In the genomic region with DNA sequence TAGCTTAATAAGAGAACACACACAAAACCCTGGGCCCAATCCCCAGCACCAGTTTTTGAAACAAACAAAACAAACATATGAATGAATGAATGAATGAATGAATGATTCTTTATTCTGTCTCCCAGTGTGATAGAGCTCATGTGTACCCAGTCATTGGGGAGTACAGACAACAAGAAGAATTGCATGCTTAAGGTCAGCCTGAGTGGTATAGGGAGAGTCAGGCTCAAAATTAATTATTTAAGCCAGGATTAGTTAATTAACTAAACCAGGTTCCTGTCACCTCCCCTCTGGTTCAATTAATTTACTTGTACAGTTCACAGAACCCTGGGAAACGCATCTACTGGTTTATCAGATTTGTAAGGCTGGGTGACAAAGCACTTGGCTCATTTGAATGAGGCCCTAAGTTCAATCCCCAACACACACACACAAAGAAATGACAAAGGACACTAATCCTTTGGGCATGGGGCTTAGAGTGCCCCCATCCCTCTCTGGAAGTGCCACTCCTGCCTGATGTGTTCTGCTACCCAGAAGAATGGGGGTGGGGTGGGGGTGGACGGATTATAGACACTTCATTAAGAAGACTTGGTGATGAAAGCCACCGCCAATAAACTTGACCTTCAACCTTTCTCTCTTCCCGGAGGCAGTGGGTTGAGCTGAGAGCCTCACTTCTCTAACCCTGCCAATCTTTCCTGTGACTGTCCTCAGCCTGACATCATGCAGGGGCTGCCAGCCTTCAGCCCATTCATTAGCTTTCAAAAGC, we compare ENCODE assay signal across 15 mouse cellular contexts. TPM values are rescaled to one million over a fixed set of nuclear protein-coding genes. Genes with fewer than 3 reads are reported as not detected.
A peak's percentile ranks its signal among the peaks of the same experiment; 100 is the strongest.
DNase-seq lines count a peak whose midpoint lies in the region; ATAC-seq lines count a peak whose summit lies in the region.
"Had no signal": no experiment of that assay in that cellular context is flagged by ENCODE, and none has a peak within 500 bp of the region (broad histone marks: within the 10 kb centered on the region; RNA-seq: fewer than 3 reads in every experiment).

No protein-coding gene starts in this region.

- H3K27me3 ChIP-seq in hindbrain, embryonic 10.5 days (ENCODE audit: insufficient read depth, poor library complexity, severe bottlenecking) = peaks cover 14% of the 10 kb centered on the region
- no peaks in the 10 kb centered on the region for H3K27me3 ChIP-seq in hindbrain, embryonic 13.5 days
- no peaks in the 10 kb centered on the region for H3K27me3 ChIP-seq in neural tube, embryonic 11.5 days (ENCODE audit: control insufficient read depth, insufficient read depth, low read length)
- H3K27me3 ChIP-seq in neural tube, embryonic 15.5 days (replicated peaks) = no peaks in the 10 kb centered on the region
- H3K27me3 ChIP-seq in hindbrain, embryonic 12.5 days = no peaks in the 10 kb centered on the region
- H3K27me3 ChIP-seq: embryonic facial prominence, embryonic 15.5 days; stomach, embryonic 15.5 days had no signal

- no peak; the same call in 1 of the 2 replicates for ATAC-seq in hindbrain, embryonic 13.5 days (ENCODE audit: low FRiP score)
- no peak for ATAC-seq in neural tube, embryonic 11.5 days (ENCODE audit: insufficient read depth, low FRiP score, low TSS enrichment)
- ATAC-seq in neural tube, embryonic 15.5 days (ENCODE audit: low FRiP score) = no peak
- ATAC-seq in hindbrain, embryonic 12.5 days (ENCODE audit: low FRiP score) = 0 out of 2 replicates have a peak, but pooled peaks have one; percentile 43

- H3K4me2 ChIP-seq in hindbrain, embryonic 13.5 days = no peak overlapping the region
- H3K4me2 ChIP-seq in neural tube, embryonic 11.5 days (ENCODE audit: low read depth) = no peak overlapping the region
- no peak overlapping the region for H3K4me2 ChIP-seq in neural tube, embryonic 15.5 days
- no peak overlapping the region for H3K4me2 ChIP-seq in hindbrain, embryonic 12.5 days (replicated peaks)
- H3K4me2 ChIP-seq: embryonic facial prominence, embryonic 15.5 days; liver, embryonic 11.5 days; stomach, embryonic 15.5 days had no signal

- no peaks in the 10 kb centered on the region for H3K9me3 ChIP-seq in hindbrain, embryonic 10.5 days
- H3K9me3 ChIP-seq in hindbrain, embryonic 13.5 days = no peaks in the 10 kb centered on the region
- H3K9me3 ChIP-seq in neural tube, embryonic 11.5 days (ENCODE audit: control insufficient read depth, low read length) = no peaks in the 10 kb centered on the region
- H3K9me3 ChIP-seq in neural tube, embryonic 15.5 days (replicated peaks) = no peaks in the 10 kb centered on the region
- H3K9me3 ChIP-seq in hindbrain, embryonic 12.5 days (replicated peaks) = no peaks in the 10 kb centered on the region
- H3K9me3 ChIP-seq: embryonic facial prominence, embryonic 15.5 days; stomach, embryonic 15.5 days had no signal

- 21% methylated on average over 4 of the region's 4 CpGs for WGBS in hindbrain, embryonic 10.5 days
- WGBS in hindbrain, embryonic 13.5 days = 21% methylated on average over 4 of the region's 4 CpGs
- WGBS in neural tube, embryonic 11.5 days = 55% methylated on average over 4 of the region's 4 CpGs
- 24% methylated on average over 4 of the region's 4 CpGs for WGBS in neural tube, embryonic 15.5 days
- WGBS in hindbrain, embryonic 12.5 days = 25% methylated on average over 4 of the region's 4 CpGs

- DNase-seq in hindbrain, embryonic 10.5 days (ENCODE audit: low spot score) = peak; percentile 44
- peak; percentile 28 for DNase-seq in neural tube, embryonic 11.5 days (ENCODE audit: low spot score)
- peak; percentile 74 for DNase-seq in retina, postnatal 1 day
- DNase-seq in adrenal gland, postnatal 10 days = no peak
- no peak for DNase-seq in adrenal gland, postnatal 36 days
- DNase-seq: cerebellum, adult 9-11 months; heart, postnatal 14 days; kidney, adult 18-20 months; right cerebral cortex, postnatal 4 days had no signal

- H3K4me3 ChIP-seq in hindbrain, embryonic 10.5 days = no peak overlapping the region
- H3K4me3 ChIP-seq in hindbrain, embryonic 13.5 days = no peak overlapping the region
- no peak overlapping the region for H3K4me3 ChIP-seq in neural tube, embryonic 11.5 days (ENCODE audit: low read depth, low read length)
- H3K4me3 ChIP-seq in neural tube, embryonic 15.5 days (replicated peaks) = no peak overlapping the region
- H3K4me3 ChIP-seq in hindbrain, embryonic 12.5 days = no peak overlapping the region
- H3K4me3 ChIP-seq: embryonic facial prominence, embryonic 15.5 days; stomach, embryonic 15.5 days had no signal

- no peak overlapping the region for H3K9ac ChIP-seq in hindbrain, embryonic 13.5 days
- no peak overlapping the region for H3K9ac ChIP-seq in neural tube, embryonic 11.5 days (ENCODE audit: low read length)
- H3K9ac ChIP-seq in neural tube, embryonic 15.5 days (replicated peaks) = no peak overlapping the region
- no peak overlapping the region for H3K9ac ChIP-seq in hindbrain, embryonic 12.5 days
- H3K9ac ChIP-seq: embryonic facial prominence, embryonic 15.5 days; stomach, embryonic 15.5 days had no signal

- peaks cover 33% of the 10 kb centered on the region for H3K4me1 ChIP-seq in hindbrain, embryonic 10.5 days (replicated peaks)
- peaks cover 32% of the 10 kb centered on the region for H3K4me1 ChIP-seq in hindbrain, embryonic 13.5 days (replicated peaks)
- no peaks in the 10 kb centered on the region for H3K4me1 ChIP-seq in neural tube, embryonic 11.5 days (ENCODE audit: control insufficient read depth, insufficient read depth, low read length)
- peaks cover 8% of the 10 kb centered on the region; the same call in 1 of the 2 replicates for H3K4me1 ChIP-seq in neural tube, embryonic 15.5 days
- peaks cover 19% of the 10 kb centered on the region for H3K4me1 ChIP-seq in hindbrain, embryonic 12.5 days
- H3K4me1 ChIP-seq: stomach, embryonic 15.5 days had no signal

- H3K36me3 ChIP-seq in hindbrain, embryonic 10.5 days = no peaks in the 10 kb centered on the region
- no peaks in the 10 kb centered on the region for H3K36me3 ChIP-seq in hindbrain, embryonic 13.5 days
- no peaks in the 10 kb centered on the region for H3K36me3 ChIP-seq in neural tube, embryonic 11.5 days (ENCODE audit: control insufficient read depth, insufficient read depth, low read length)
- H3K36me3 ChIP-seq in neural tube, embryonic 15.5 days = no peaks in the 10 kb centered on the region
- H3K36me3 ChIP-seq in hindbrain, embryonic 12.5 days = no peaks in the 10 kb centered on the region
- H3K36me3 ChIP-seq: embryonic facial prominence, embryonic 15.5 days; stomach, embryonic 15.5 days had no signal

- H3K27ac ChIP-seq in hindbrain, embryonic 10.5 days = no peak overlapping the region
- no peak overlapping the region; the same call in 1 of the 2 replicates for H3K27ac ChIP-seq in hindbrain, embryonic 13.5 days
- no peak overlapping the region for H3K27ac ChIP-seq in neural tube, embryonic 11.5 days (ENCODE audit: low read depth, low read length)
- H3K27ac ChIP-seq in neural tube, embryonic 15.5 days (replicated peaks) = no peak overlapping the region
- no peak overlapping the region for H3K27ac ChIP-seq in hindbrain, embryonic 12.5 days
- H3K27ac ChIP-seq: embryonic facial prominence, embryonic 15.5 days; stomach, embryonic 15.5 days had no signal

RNA-seq across cellular contexts. Expression of gene Gfod1, which starts 34.3 kb away (rescaled TPM):
- polyA plus RNA-seq in hindbrain, embryonic 10.5 days (2016; fragmentation: Nextera tagmentation; extraction: Ambion mirVana) = 0.43 and 0.46 TPM in 2 replicates
- polyA plus RNA-seq in hindbrain, embryonic 13.5 days (2015; fragmentation: Nextera tagmentation; extraction: Ambion mirVana) = 2.0 and 2.2 TPM in 2 replicates
- 0.66 and 0.78 TPM in 2 replicates for polyA plus RNA-seq in neural tube, embryonic 11.5 days (2014; fragmentation: Nextera tagmentation; extraction: Ambion mirVana)
- 1.9 and 2.7 TPM in 2 replicates for polyA plus RNA-seq in neural tube, embryonic 15.5 days (2015; fragmentation: Nextera tagmentation; extraction: Ambion mirVana)
- polyA plus RNA-seq in hindbrain, embryonic 12.5 days (2016; fragmentation: Nextera tagmentation; extraction: Ambion mirVana) = 1.2 and 1.6 TPM in 2 replicates
- 10 to 100 TPM; 10.1 to 11.7 TPM for total RNA-seq in adrenal gland, postnatal 10 days (2021)
- 10 to 100 TPM; 10.6 to 14.0 TPM for total RNA-seq in adrenal gland, postnatal 36 days (2021)

Comparison
In these comparisons a context has a peak if more than half of its experiments do, and no peak if none do; other contexts are left out.
1. DNase-seq: peak in hindbrain, embryonic 10.5 days (single experiment), neural tube, embryonic 11.5 days (single experiment) and retina, postnatal 1 day (single experiment); none in adrenal gland, postnatal 10 days (single experiment) and adrenal gland, postnatal 36 days (0 of 2).